Comparison of ENCODE assay signal across 22 mouse cellular contexts in the genomic region with DNA sequence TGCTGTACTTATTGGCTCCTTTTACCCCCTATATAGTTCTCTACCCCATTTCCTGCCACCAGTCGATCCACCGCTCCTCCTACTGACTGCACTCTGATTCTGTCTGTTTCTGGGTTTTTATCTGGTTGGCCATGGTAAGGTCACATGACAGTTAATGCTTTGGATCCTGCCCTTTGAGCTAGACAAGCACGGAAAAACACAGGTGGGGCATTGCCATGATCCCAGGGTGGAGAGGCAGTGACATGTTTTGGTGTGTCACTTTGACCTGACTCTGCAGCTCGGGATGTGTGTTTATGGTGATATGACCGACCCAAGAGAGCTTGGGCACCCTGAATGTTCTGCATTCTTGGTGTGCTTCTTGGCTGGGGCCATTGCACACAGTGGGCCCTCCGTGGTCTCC. TPM values are rescaled to one million over a fixed set of nuclear protein-coding genes. Genes with fewer than 3 reads are reported as not detected.
DNase-seq lines count a peak whose midpoint lies in the region; ATAC-seq and TF ChIP-seq lines count a peak whose summit lies in the region.
"Had no signal": no experiment of that assay in that cellular context is flagged by ENCODE, and none has a peak within 500 bp of the region (broad histone marks: within the 10 kb centered on the region; RNA-seq: fewer than 3 reads in every experiment).

No protein-coding gene starts in this region.

- H3K79me2 ChIP-seq in MEL (ENCODE audit: control insufficient read depth, insufficient read depth, low read length, poor library complexity) = no peaks in the 10 kb centered on the region

- H3K9ac ChIP-seq in MEL (ENCODE audit: control insufficient read depth, low read depth, low read length, poor library complexity, severe bottlenecking) = no peak overlapping the region
- no peak overlapping the region for H3K9ac ChIP-seq in intestine, embryonic 16.5 days (ENCODE audit: low read depth, low read length)
- no peak overlapping the region for H3K9ac ChIP-seq in stomach, postnatal 0 days (ENCODE audit: low read length)
- H3K9ac ChIP-seq: embryonic facial prominence, embryonic 12.5 days; forebrain, embryonic 13.5 days; forebrain, embryonic 15.5 days; forebrain, postnatal 0 days had no signal

- TF ChIP-seq RAD21 in MEL (IDR thresholded peaks at IDR 0.05; ENCODE audit: low read depth, low read length) = no peak

- no peaks in the 10 kb centered on the region for H3K9me3 ChIP-seq in MEL (replicated peaks; ENCODE audit: insufficient read depth, low read length)
- H3K9me3 ChIP-seq in intestine, embryonic 16.5 days (ENCODE audit: control insufficient read depth, low read length) = no peaks in the 10 kb centered on the region
- H3K9me3 ChIP-seq in stomach, postnatal 0 days (ENCODE audit: control insufficient read depth, low read length) = no peaks in the 10 kb centered on the region
- H3K9me3 ChIP-seq: embryonic facial prominence, embryonic 10.5 days; embryonic facial prominence, embryonic 12.5 days; forebrain, embryonic 13.5 days; forebrain, embryonic 15.5 days; G1E had no signal

- DNase-seq in MEL (ENCODE audit: low read depth, low spot score) = no peak
- no peak for DNase-seq in stomach, postnatal 0 days (ENCODE audit: low spot score)
- DNase-seq in neural tube, embryonic 10.5 days (ENCODE audit: extremely low spot score, low spot score) = no peak
- no peak for DNase-seq in layer of hippocampus, adult 8-10 months (ENCODE audit: low spot score in 2 of 2)
- no peak for DNase-seq in adrenal gland, postnatal 25 days
- DNase-seq: adrenal gland, adult 2 months; adrenal gland, postnatal 10 days; adrenal gland, postnatal 36 days; cerebellum, adult 11-12 months; cerebellum, adult 2 months; cerebellum, adult 9-10 months; cerebellum, postnatal 10 days; cerebellum, postnatal 25 days; forebrain, postnatal 0 days had no signal

- TF ChIP-seq CTCF in MEL (IDR thresholded peaks at IDR 0.05 in 2 of 3, conservative IDR thresholded peaks at IDR 0.05 in 1 of 3; ENCODE audit: control insufficient read depth in 1 of 3, insufficient read depth in 1 of 3, low read depth in 2 of 3, low read length in 3 of 3, poor library complexity in 1 of 3, severe bottlenecking in 1 of 3) = no peak
- no peak for TF ChIP-seq CTCF in stomach, postnatal 0 days (IDR thresholded peaks at IDR 0.05; ENCODE audit: low read depth)

- no peak for TF ChIP-seq POLR2A in MEL (IDR thresholded peaks at IDR 0.05; ENCODE audit: control insufficient read depth in 1 of 2, insufficient read depth in 1 of 2, low read depth in 1 of 2, low read length in 2 of 2, poor library complexity in 1 of 2)

- peaks cover 0 to 9% of the 10 kb centered on the region in 2 experiments; a peak in 2 of 4 replicates for H3K36me3 ChIP-seq in MEL (ENCODE audit: control insufficient read depth in 1 of 2, insufficient read depth in 2 of 2, low read length in 2 of 2)
- H3K36me3 ChIP-seq in intestine, embryonic 16.5 days (ENCODE audit: control insufficient read depth, insufficient read depth, low read length) = no peaks in the 10 kb centered on the region
- no peaks in the 10 kb centered on the region for H3K36me3 ChIP-seq in stomach, postnatal 0 days (ENCODE audit: control insufficient read depth, insufficient read depth, low read length)
- H3K36me3 ChIP-seq: embryonic facial prominence, embryonic 10.5 days; embryonic facial prominence, embryonic 12.5 days; forebrain, embryonic 15.5 days; G1E had no signal

- no peak for TF ChIP-seq EP300 in MEL (IDR thresholded peaks at IDR 0.05; ENCODE audit: low read depth in 1 of 2, low read length in 2 of 2)
- no peak for TF ChIP-seq EP300 in stomach, postnatal 0 days (optimal IDR thresholded peaks at IDR 0.05)

- H3K4me3 ChIP-seq in MEL (ENCODE audit: control insufficient read depth in 1 of 2, insufficient read depth in 1 of 2, low read depth in 2 of 2, low read length in 2 of 2) = no peak overlapping the region
- no peak overlapping the region for H3K4me3 ChIP-seq in intestine, embryonic 16.5 days (ENCODE audit: low read length)
- no peak overlapping the region for H3K4me3 ChIP-seq in stomach, postnatal 0 days (ENCODE audit: low read depth, low read length)
- H3K4me3 ChIP-seq: embryonic facial prominence, embryonic 10.5 days; embryonic facial prominence, embryonic 12.5 days; forebrain, embryonic 13.5 days; forebrain, embryonic 15.5 days had no signal

- WGBS in intestine, embryonic 16.5 days = 61% methylated on average over 6 of the region's 6 CpGs
- WGBS in stomach, postnatal 0 days = 70% methylated on average over 6 of the region's 6 CpGs

- peak; percentile 22; the same call in 1 of the 2 replicates for ATAC-seq in intestine, embryonic 16.5 days
- ATAC-seq in stomach, postnatal 0 days (ENCODE audit: low FRiP score, low TSS enrichment) = peak; percentile 52; the same call in 1 of the 2 replicates
- ATAC-seq: CD4-positive, CD25-positive, alpha-beta regulatory T cell, adult 4 months; forebrain, embryonic 13.5 days; forebrain, embryonic 15.5 days; forebrain, postnatal 0 days had no signal

- peaks cover 0 to 3% of the 10 kb centered on the region in 2 experiments; a peak in 3 of 4 replicates for H3K27me3 ChIP-seq in MEL (ENCODE audit: control insufficient read depth in 1 of 2, insufficient read depth in 2 of 2, low read length in 2 of 2)
- no peaks in the 10 kb centered on the region for H3K27me3 ChIP-seq in intestine, embryonic 16.5 days (replicated peaks; ENCODE audit: control insufficient read depth, insufficient read depth, low read length)
- no peaks in the 10 kb centered on the region for H3K27me3 ChIP-seq in stomach, postnatal 0 days (ENCODE audit: control insufficient read depth, insufficient read depth, low read length)
- H3K27me3 ChIP-seq: forebrain, embryonic 13.5 days; forebrain, embryonic 15.5 days had no signal

- H3K27ac ChIP-seq in MEL (ENCODE audit: control insufficient read depth, low read depth, low read length) = no peak overlapping the region
- no peak overlapping the region for H3K27ac ChIP-seq in intestine, embryonic 16.5 days (ENCODE audit: low read length)
- no peak overlapping the region; the same call in 1 of the 2 replicates for H3K27ac ChIP-seq in stomach, postnatal 0 days (replicated peaks)
- H3K27ac ChIP-seq: embryonic facial prominence, embryonic 10.5 days; embryonic facial prominence, embryonic 12.5 days; forebrain, embryonic 13.5 days; forebrain, embryonic 15.5 days had no signal

- peaks cover 3 to 15% of the 10 kb centered on the region in 2 experiments for H3K4me1 ChIP-seq in MEL (ENCODE audit: control insufficient read depth in 1 of 2, insufficient read depth in 2 of 2, low read length in 2 of 2)
- H3K4me1 ChIP-seq in intestine, embryonic 16.5 days (ENCODE audit: control insufficient read depth, insufficient read depth, low read length) = peaks cover 21% of the 10 kb centered on the region
- peaks cover 1% of the 10 kb centered on the region; the same call in 1 of the 2 replicates for H3K4me1 ChIP-seq in stomach, postnatal 0 days (replicated peaks; ENCODE audit: control insufficient read depth, insufficient read depth)
- H3K4me1 ChIP-seq: forebrain, embryonic 15.5 days had no signal

- no peak overlapping the region for H3K4me2 ChIP-seq in intestine, embryonic 16.5 days (ENCODE audit: low read depth, low read length)
- no peak overlapping the region for H3K4me2 ChIP-seq in stomach, postnatal 0 days (replicated peaks; ENCODE audit: low read depth)
- H3K4me2 ChIP-seq: embryonic facial prominence, embryonic 12.5 days; forebrain, embryonic 13.5 days; forebrain, embryonic 15.5 days had no signal

TF ChIP-seq in MEL, 35 proteins besides CTCF, POLR2A, EP300 and RAD21:
- TF ChIP-seq POLR2AphosphoS5 (IDR thresholded peaks at IDR 0.05; ENCODE audit: borderline replicate concordance, low read depth, low read length) = no peak
- peak; percentile 61; the same call in 1 of the 2 replicates for TF ChIP-seq USF1 (IDR thresholded peaks at IDR 0.05; ENCODE audit: low read depth, low read length)
- TF ChIP-seq ZC3H11A (IDR thresholded peaks at IDR 0.05; ENCODE audit: low read depth, low read length) = no peak
- TF ChIP-seq JUND (IDR thresholded peaks at IDR 0.05; ENCODE audit: low read depth, low read length) = no peak
- TF ChIP-seq SIN3A (IDR thresholded peaks at IDR 0.05; ENCODE audit: low read length) = no peak

RNA-seq across cellular contexts. Expression of a gene that starts 17.0 kb away (rescaled TPM):
- total RNA-seq in MEL (2012; rRNA removed) = 1.5 and 2.2 TPM in 2 replicates
- polyA plus RNA-seq in MEL (2012; ENCODE audit: insufficient read depth in 1 of 2, insufficient read length in 2 of 2, low read depth in 1 of 2, low replicate concordance in 2 of 2, missing spikeins in 1 of 2) = 1 to 10 TPM in 1 of 2 experiments, not detected in 1; 1.7 TPM
- polyA plus RNA-seq in intestine, embryonic 16.5 days (2015; fragmentation: Nextera tagmentation; extraction: Ambion mirVana) = 20.8 and 23.1 TPM in 2 replicates
- polyA plus RNA-seq in stomach, postnatal 0 days (2015; fragmentation: Nextera tagmentation; extraction: Ambion mirVana) = 29.2 and 29.6 TPM in 2 replicates
- total RNA-seq in layer of hippocampus, adult 8-10 months (2022) = 1 to 10 TPM; 2.2 to 5.2 (median 2.9) TPM
- total RNA-seq in adrenal gland, postnatal 25 days (2021) = 5.1 and 6.9 TPM in 2 replicates
- total RNA-seq: CH12.LX had no signal
